Mouse (Mus musculus) neural tube, embryonic 14.5 days (tissue): ENCODE measurements around the gene Dennd2a. TPM values are rescaled to one million over a fixed set of nuclear protein-coding genes. Genes with fewer than 3 reads are reported as not detected.

Experiments
- ATAC-seq: fragments of 200-750 bp; cut with Nextera tagmentation; 2 replicates; pipeline ENCODE4 v1.8.0; 2017; ENCODE audit warnings: low read depth, mild to moderate bottlenecking, moderate TSS enrichment, moderate library complexity
- H3K27ac ChIP-seq: fragments of 300-500 bp; sonication (generic); 2 replicates; pipeline ENCODE4 v1.5.1; 2014; ENCODE audit warnings: low read depth, mild to moderate bottlenecking, control low read depth, low read length, moderate library complexity, mixed read lengths
- H3K27me3 ChIP-seq: fragments of 300-500 bp; sonication (generic); 2 replicates; pipeline ENCODE4 v1.6.1; 2014; ENCODE audit warnings: low read length; ENCODE audit not compliant: control insufficient read depth, insufficient read depth
- H3K36me3 ChIP-seq: fragments of 300-500 bp; sonication (generic); 2 replicates; pipeline ENCODE4 v1.6.1; 2014; ENCODE audit warnings: low read length, mixed read lengths; ENCODE audit not compliant: control insufficient read depth, insufficient read depth
- H3K4me1 ChIP-seq: fragments of 300-500 bp; sonication (generic); 2 replicates; pipeline ENCODE4 v1.6.1; 2014; ENCODE audit warnings: low read length; ENCODE audit not compliant: control insufficient read depth, insufficient read depth
- H3K4me2 ChIP-seq: fragments of 300-500 bp; sonication (generic); 2 replicates; pipeline ENCODE4 v1.6.1; 2014; ENCODE audit warnings: mild to moderate bottlenecking, low read depth, low read length, control low read depth
- H3K4me3 ChIP-seq: fragments of 300-500 bp; sonication (generic); 2 replicates; pipeline ENCODE4 v1.5.1; 2014; ENCODE audit warnings: low read depth, low read length, control low read depth, mixed read lengths
- H3K9ac ChIP-seq: fragments of 300-500 bp; sonication (generic); replicated peaks from 2 replicates; pipeline ENCODE4 v1.6.1; 2014; ENCODE audit warnings: low read depth, mild to moderate bottlenecking, control low read depth, low read length, mixed read lengths
- H3K9me3 ChIP-seq: fragments of 300-500 bp; sonication (generic); 2 replicates; pipeline ENCODE4 v1.6.1; 2016; ENCODE audit warnings: low read length; ENCODE audit not compliant: control insufficient read depth
- WGBS: fragments of 180-500 bp; shearing (Covaris S2); extraction: QIAGEN DNeasy Blood & Tissue Kit; methylation state at CpG from one replicate; pipeline ENCODE4 v1.1.7; 2014; 5-methylcytosine and 5-hydroxymethylcytosine counted together
- polyA plus RNA-seq: library from polyadenylated mRNA; unstranded; fragments of >200 nt; fragmentation: Nextera tagmentation; extraction: Ambion mirVana; gene quantifications from 2 replicates; pipeline ENCODE4 v1.2.1, GENCODE M21; 2014

The Dennd2a gene
- polyA plus RNA-seq, 1 experiment from 2014 or later = 20.1 TPM

DNA sequence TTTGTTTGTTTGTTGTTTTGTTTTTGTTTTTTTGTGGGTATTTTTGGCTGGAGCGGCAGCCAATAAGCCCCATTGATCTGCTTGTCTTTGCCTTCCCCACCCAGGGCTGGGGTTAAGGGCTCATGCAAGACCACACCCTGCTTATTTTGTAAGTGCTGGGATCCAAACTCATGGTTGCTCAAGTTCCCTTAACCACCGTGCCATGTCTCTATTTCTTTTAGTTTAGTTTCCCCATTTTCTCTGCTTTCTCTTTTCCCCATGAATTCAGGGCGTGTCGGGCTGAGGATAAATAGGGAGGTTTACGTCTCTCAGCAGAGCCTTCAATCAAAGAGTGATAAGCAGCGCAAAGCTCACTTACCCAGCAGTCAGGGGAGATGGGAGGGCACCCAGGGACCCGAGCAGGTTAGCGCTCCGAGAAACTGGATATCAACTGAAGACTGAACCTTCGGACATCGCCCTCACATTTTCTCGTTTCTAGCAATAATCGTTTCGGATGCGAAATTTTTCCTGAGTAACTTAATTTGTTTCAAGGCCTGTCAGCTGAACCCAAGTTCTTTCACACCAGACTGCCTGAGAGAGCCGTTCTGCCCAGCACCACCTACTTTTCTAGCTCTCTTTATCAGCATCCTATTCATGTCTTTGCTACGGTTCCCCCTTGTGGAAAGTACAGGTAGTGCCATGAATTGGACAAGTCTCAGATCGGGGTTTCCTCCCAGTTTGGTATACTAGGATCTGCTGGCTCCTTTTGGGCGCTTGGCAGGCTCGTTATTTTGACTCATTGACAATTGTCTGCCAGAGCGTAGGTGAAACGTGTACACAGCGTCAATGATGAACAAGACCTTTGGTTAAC is 4.7 kb upstream of the Dennd2a start:
- 0 out of 2 replicates have a peak, but pooled peaks have one; percentile 22 for ATAC-seq
- no peaks in the 10 kb centered on the region for H3K27me3 ChIP-seq
- H3K4me2 ChIP-seq = peak overlapping the region; percentile 0; the same call in 1 of the 2 replicates
- no peaks in the 10 kb centered on the region for H3K36me3 ChIP-seq
- H3K4me1 ChIP-seq = peaks cover 7% of the 10 kb centered on the region
- no peaks in the 10 kb centered on the region for H3K9me3 ChIP-seq
- WGBS = 23% methylated on average over 23 of the region's 23 CpGs
- no peak overlapping the region for H3K27ac ChIP-seq
- H3K9ac ChIP-seq = no peak overlapping the region
- H3K4me3 ChIP-seq = no peak overlapping the region

DNA sequence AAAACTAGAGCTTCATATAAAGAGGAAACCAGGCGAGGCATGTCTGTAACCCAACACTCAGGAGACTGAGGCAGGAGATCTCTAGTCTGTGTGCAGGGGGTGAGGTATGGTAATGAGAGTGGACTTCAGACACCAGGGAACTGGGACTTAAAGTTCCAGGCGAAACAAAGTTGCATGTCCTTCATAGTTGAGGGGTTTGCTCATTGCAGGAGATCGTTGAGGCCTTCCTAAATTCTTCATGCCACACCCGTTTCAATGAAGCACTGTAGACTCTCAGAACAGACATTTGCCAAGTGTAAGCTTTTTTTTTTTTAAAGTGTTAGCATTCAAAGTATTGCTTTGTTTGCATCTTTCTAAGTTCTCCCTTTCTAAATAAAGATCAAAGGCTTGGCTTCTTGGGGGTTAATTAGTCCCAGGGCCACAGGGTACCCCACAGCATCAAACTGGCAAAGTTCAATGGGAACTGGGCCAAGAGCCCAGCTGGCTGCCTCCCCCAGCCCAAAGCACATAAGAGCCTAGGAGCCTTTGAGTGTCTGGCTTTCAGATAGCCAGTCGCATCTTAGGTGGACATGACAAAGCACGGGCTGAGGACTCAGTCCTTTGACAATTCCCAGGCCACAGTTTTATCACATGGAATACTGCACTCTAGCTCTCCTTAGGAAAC is 1.7 kb upstream of the Dennd2a start:
- no peaks in the 10 kb centered on the region for H3K9me3 ChIP-seq
- no peak overlapping the region for H3K4me3 ChIP-seq
- no peaks in the 10 kb centered on the region for H3K27me3 ChIP-seq
- no peaks in the 10 kb centered on the region for H3K36me3 ChIP-seq
- peaks cover 22% of the 10 kb centered on the region for H3K4me1 ChIP-seq
- H3K9ac ChIP-seq = no peak overlapping the region
- WGBS = 45% methylated on average over 6 of the region's 6 CpGs
- no peak for ATAC-seq
- no peak overlapping the region for H3K4me2 ChIP-seq
- H3K27ac ChIP-seq = no peak overlapping the region; the same call in 1 of the 2 replicates

DNA sequence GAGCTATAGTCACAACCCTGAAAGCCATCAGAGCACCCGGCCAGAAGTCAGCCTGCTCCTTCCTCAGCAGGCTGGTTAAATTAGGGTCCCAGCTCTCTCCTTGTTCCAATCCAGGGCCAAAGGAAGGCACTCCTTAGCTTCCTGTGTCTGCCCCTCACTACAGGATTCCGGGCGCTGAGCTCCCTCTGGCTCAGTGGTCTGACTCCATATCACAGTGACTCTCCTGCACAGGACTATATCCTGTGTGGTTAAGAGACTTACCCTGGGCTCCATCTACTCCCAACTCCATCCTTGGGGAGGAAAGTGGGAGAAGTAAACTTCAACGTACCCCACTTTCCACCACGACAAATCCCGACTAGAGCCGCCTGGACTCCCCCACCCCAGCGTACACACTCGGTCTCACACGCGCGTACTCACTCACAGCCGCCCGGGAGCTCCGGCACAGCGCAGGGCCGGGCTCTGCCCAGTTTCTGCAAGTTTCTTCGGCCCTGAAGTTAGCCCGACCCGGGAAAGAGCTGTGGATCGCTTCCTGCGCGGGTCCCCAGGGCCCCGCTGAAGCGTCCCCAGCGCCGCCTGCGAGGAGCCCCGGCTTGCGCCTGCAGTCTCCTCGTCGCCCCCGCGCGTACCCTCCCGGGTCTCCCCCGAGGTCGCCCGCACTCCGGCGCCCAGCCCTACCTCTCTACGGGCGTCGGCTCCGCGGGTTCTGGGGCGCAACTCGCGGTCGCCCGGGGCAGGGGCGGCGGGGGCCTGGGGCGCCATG is 587 bp downstream of the Dennd2a start:
- under 1% methylated on average over 49 of the region's 54 CpGs for WGBS
- Histone ChIP-seq H3K27me3 (no peaks in the 10 kb centered on the region), H3K9ac (peak overlapping the region; percentile 92), H3K4me2 (peak overlapping the region; percentile 40), H3K9me3 (no peaks in the 10 kb centered on the region), H3K27ac (peak overlapping the region; percentile 91), H3K4me3 (peak overlapping the region; percentile 73), H3K4me1 (peaks cover 25% of the 10 kb centered on the region), H3K36me3 (no peaks in the 10 kb centered on the region)
- peak; percentile 73 for ATAC-seq

DNA sequence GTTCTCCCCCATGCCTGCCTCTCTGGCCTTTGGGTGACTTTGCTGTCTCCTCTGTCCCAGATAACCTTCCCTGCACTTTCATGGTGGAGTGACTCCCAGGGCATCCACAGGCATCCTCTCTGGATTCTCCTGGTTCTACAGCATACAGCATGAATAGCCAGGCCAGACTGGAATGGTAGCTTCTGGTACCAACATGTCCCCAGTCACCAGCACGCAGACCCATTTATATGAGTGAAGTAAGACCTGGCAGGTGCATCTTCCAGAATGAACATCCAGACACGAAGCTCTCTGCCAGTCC is 2.1 kb downstream of the Dennd2a start:
- Histone ChIP-seq H3K4me1 (peaks cover 25% of the 10 kb centered on the region), H3K9me3 (no peaks in the 10 kb centered on the region), H3K4me3 (peak overlapping the region; percentile 73; the same call in 1 of the 2 replicates), H3K27me3 (no peaks in the 10 kb centered on the region), H3K27ac (no peak overlapping the region), H3K4me2 (peak overlapping the region; percentile 40), H3K9ac (peak overlapping the region; percentile 28; the same call in 1 of the 2 replicates), H3K36me3 (no peaks in the 10 kb centered on the region)
- 60% methylated on average over 2 of the region's 2 CpGs for WGBS
- ATAC-seq = no peak

DNA sequence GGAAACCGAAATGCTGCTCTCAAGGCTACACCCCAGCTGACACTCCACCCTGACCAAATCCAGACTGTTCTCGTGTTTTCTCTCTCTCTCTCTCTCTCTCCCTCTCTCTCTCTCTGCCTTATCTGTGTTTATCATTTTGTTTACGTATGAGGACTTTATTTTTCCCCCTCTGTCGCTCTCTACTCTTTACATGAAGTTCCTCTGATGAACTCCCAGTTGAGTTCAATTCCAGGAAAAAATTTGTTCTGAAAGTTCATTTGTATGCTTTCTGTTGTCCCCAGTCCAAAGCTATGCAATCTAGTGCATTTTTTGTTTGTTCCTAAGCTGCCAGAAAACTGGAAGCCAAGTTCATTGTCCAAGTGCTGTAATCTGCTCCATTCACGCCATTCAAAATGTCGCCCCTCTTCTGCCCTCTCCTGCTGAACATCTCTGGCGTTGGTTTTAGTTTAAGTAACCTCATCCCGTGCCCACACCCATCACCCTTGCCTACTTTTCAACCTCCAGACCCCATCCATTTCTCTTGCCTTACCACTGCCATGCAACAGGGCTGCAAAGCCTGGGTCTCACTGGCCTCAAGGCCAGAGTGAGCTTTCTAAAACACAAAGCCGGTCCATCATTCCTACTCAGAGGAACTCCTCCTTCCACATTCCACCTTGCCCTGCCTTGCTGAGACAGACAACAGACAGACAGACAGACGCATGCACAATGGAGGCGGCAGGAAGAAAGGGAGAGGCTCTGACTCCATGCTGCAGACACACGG is 2.6 kb downstream of the Dennd2a start:
- Histone ChIP-seq H3K27me3 (no peaks in the 10 kb centered on the region), H3K4me3 (peak overlapping the region; percentile 73; the same call in 1 of the 2 replicates), H3K4me2 (peak overlapping the region; percentile 40), H3K9ac (peak overlapping the region; percentile 21; the same call in 1 of the 2 replicates), H3K27ac (no peak overlapping the region), H3K9me3 (no peaks in the 10 kb centered on the region), H3K4me1 (peaks cover 25% of the 10 kb centered on the region), H3K36me3 (no peaks in the 10 kb centered on the region)
- no peak for ATAC-seq
- 72% methylated on average over 12 of the region's 12 CpGs for WGBS

DNA sequence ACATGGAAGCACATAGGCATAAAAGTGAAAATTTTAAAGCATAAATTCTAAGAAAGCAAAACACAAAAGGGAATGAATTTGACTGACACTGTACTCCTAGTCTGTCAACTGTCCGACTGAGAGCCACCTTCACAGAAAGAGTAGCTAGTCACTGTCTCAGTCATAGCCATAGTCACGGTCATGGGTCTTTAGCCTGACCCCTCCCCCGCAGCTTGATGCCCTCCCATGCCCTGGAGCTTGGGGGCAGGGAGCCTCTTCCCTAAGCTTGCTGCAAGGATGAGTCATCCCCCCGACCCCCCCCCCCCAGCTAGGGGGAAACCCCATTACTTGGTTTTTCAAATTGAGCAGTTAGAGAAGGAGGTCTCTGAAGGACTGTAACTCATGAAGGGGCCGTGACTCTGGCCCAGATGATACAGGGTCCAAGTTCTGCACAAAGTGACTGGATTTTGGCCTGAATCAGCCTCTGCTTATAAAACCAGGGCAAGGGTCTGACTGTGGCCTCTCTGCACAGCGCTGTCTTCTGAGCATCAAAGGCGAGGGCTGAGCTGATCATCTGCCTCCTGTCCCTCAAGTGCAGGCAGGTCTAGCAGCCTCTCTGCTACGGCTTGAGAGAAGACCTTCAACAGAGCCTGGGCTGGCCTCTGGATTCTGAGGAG is 5.6 kb downstream of the Dennd2a start:
- H3K36me3 ChIP-seq = no peaks in the 10 kb centered on the region

DNA sequence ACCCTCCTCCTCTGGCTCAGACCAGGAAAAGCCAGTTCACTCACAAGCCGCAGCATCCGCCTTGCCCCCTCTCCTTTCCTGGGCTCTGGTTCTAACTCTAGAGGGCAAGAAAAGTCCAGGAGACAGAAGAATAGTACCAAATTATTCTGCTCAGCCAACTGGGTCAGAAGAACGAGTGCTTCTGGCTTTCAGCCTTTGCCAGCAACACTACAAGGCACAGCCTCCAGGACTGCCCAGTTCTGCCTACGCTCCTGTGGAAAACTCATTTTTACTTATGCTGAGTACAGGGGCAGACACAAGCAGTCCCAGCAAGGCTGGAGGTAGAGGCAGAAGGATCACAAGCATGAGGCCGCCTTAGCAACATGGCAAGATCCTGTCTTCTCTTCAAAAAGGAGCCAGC is 9.6 kb downstream of the Dennd2a start:
- H3K9me3 ChIP-seq = no peaks in the 10 kb centered on the region
- H3K4me1 ChIP-seq = peaks cover 15% of the 10 kb centered on the region
- no peak for ATAC-seq
- H3K27ac ChIP-seq = no peak overlapping the region
- H3K9ac ChIP-seq = no peak overlapping the region
- no peaks in the 10 kb centered on the region for H3K27me3 ChIP-seq
- H3K4me3 ChIP-seq = no peak overlapping the region
- 72% methylated on average over 5 of the region's 5 CpGs for WGBS
- H3K36me3 ChIP-seq = no peaks in the 10 kb centered on the region
- no peak overlapping the region for H3K4me2 ChIP-seq

More for the DNA sequence above, 5.6 kb downstream of the Dennd2a start:
- Histone ChIP-seq H3K4me1 (peaks cover 17% of the 10 kb centered on the region; the same call in 1 of the 2 replicates), H3K4me3 (no peak overlapping the region), H3K27ac (no peak overlapping the region), H3K27me3 (no peaks in the 10 kb centered on the region), H3K9me3 (no peaks in the 10 kb centered on the region), H3K9ac (no peak overlapping the region), H3K4me2 (no peak overlapping the region)
- no peak for ATAC-seq
- 62% methylated on average over 8 of the region's 8 CpGs for WGBS

DNA sequence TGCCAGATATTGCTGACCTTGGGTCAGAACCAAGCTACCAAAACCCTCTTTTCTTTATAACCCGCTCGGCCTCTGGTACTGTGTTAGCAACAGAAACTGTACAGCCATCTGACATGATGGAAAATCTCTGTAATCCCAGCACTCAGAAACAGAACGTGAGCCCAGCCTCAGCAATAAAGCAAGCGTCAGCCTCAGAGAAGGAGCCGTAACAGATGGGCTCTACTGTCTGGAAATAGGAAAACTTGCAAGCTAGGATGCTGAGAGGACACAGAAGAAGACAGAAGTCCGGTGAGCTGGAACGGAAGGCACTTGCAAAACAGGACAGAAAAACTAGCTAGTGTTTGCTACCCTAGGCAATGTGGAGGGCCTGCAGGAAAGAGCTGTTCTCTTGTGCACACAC is 12.2 kb downstream of the Dennd2a start:
- no peak for ATAC-seq
- Histone ChIP-seq H3K9me3 (no peaks in the 10 kb centered on the region), H3K36me3 (no peaks in the 10 kb centered on the region), H3K27ac (no peak overlapping the region), H3K4me3 (no peak overlapping the region), H3K9ac (no peak overlapping the region), H3K27me3 (no peaks in the 10 kb centered on the region), H3K4me2 (no peak overlapping the region), H3K4me1 (peaks cover 22% of the 10 kb centered on the region)
- WGBS = 84% methylated on average over 7 of the region's 7 CpGs
